Mouse (Mus musculus): Measurements from ENCODE around the gene Timm17b. TPM values are rescaled to one million over a fixed set of nuclear protein-coding genes. Genes with fewer than 3 reads are reported as not detected.

Timm17b gene
- total and polyA plus RNA-seq, 3 experiments, result 107 to 381 TPM; not detected in 1

- Histone ChIP-seq H3K36me3 (ENCODE audit: control insufficient read depth in 1 of 2, insufficient read depth in 2 of 2, low read length in 2 of 2) (peaks cover 0 to 4% of the 10 kb centered on the region in 2 experiments; a peak in 1 of 4 replicates), H3K4me3 (ENCODE audit: control insufficient read depth in 1 of 2, insufficient read depth in 1 of 2, low read depth in 2 of 2, low read length in 2 of 2) (peak overlapping the region; percentile 47 to 78), H3K9me3 (replicated peaks; ENCODE audit: insufficient read depth, low read length) (no peaks in the 10 kb centered on the region), H3K79me2 (ENCODE audit: control insufficient read depth, insufficient read depth, low read length, poor library complexity) (no peaks in the 10 kb centered on the region), H3K4me1 (ENCODE audit: control insufficient read depth in 1 of 2, insufficient read depth in 2 of 2, low read length in 2 of 2) (peaks cover 3 to 8% of the 10 kb centered on the region in 2 experiments; a peak in 3 of 4 replicates), H3K27me3 (ENCODE audit: control insufficient read depth in 1 of 2, insufficient read depth in 2 of 2, low read length in 2 of 2) (no peaks in the 10 kb centered on the region), H3K9ac (ENCODE audit: control insufficient read depth, low read depth, low read length, poor library complexity, severe bottlenecking) (peak overlapping the region; percentile 49), H3K27ac (ENCODE audit: control insufficient read depth, low read depth, low read length) (no peak overlapping the region)
- peak; percentile 99 for DNase-seq (ENCODE audit: low read depth, low spot score)
- TF ChIP-seq TCF12 (IDR thresholded peaks at IDR 0.05; ENCODE audit: low read depth, low read length), result 0 out of 2 replicates have a peak, but pooled peaks have one; percentile 20
- no peak for TF ChIP-seq GABPA (IDR thresholded peaks at IDR 0.05; ENCODE audit: low read depth, low read length)
- no peak for TF ChIP-seq UBTF (IDR thresholded peaks at IDR 0.05; ENCODE audit: borderline replicate concordance, insufficient read depth, low read depth, low read length)
- TF ChIP-seq MXI1 (IDR thresholded peaks at IDR 0.05; ENCODE audit: low read depth, low read length), result peak; percentile 57; the same call in 1 of the 2 replicates
- no peak; the same call in 1 of the 2 replicates for TF ChIP-seq NELFE (IDR thresholded peaks at IDR 0.05; ENCODE audit: low read depth, low read length)
- TF ChIP-seq TAL1 (IDR thresholded peaks at IDR 0.05; ENCODE audit: low read length), result 0 out of 2 replicates have a peak, but pooled peaks have one; percentile 24
- TF ChIP-seq CTCF (IDR thresholded peaks at IDR 0.05 in 2 of 3, conservative IDR thresholded peaks at IDR 0.05 in 1 of 3; ENCODE audit: control insufficient read depth in 1 of 3, insufficient read depth in 1 of 3, low read depth in 2 of 3, low read length in 3 of 3, poor library complexity in 1 of 3, severe bottlenecking in 1 of 3), result no peak
- TF ChIP-seq EP300 (IDR thresholded peaks at IDR 0.05; ENCODE audit: low read depth in 1 of 2, low read length in 2 of 2), result peak in 1 of 2 experiments; percentile 25; a peak in 1 of 4 replicates
- no peak for TF ChIP-seq MAX (IDR thresholded peaks at IDR 0.05; ENCODE audit: low read length)
- TF ChIP-seq ZMIZ1 (IDR thresholded peaks at IDR 0.05; ENCODE audit: low read depth, low read length), result no peak
- 0 out of 2 replicates have a peak, but pooled peaks have one; percentile 29 for TF ChIP-seq E2F4 (IDR thresholded peaks at IDR 0.05; ENCODE audit: borderline replicate concordance, low read depth, low read length)
- TF ChIP-seq MYB (IDR thresholded peaks at IDR 0.05; ENCODE audit: low read depth, low read length), result no peak
- peak; percentile 62 for TF ChIP-seq USF1 (IDR thresholded peaks at IDR 0.05; ENCODE audit: low read depth, low read length)
- peak; percentile 83 for TF ChIP-seq NRF1 (IDR thresholded peaks at IDR 0.05; ENCODE audit: insufficient read depth, low read depth, low read length, poor library complexity, severe bottlenecking)
- no peak for TF ChIP-seq TBP (IDR thresholded peaks at IDR 0.05; ENCODE audit: low read depth, low read length)
- TF ChIP-seq CHD1 (IDR thresholded peaks at IDR 0.05; ENCODE audit: low read depth, low read length), result no peak
- TF ChIP-seq POLR2A (IDR thresholded peaks at IDR 0.05; ENCODE audit: control insufficient read depth in 1 of 2, insufficient read depth in 1 of 2, low read depth in 1 of 2, low read length in 2 of 2, poor library complexity in 1 of 2), result 0 out of 4 replicates have a peak, but pooled peaks of 1 of the 2 experiments have one; percentile 1
- no peak for TF ChIP-seq MAFK (IDR thresholded peaks at IDR 0.05; ENCODE audit: borderline replicate concordance, low read depth, low read length)
- peak; percentile 94 for TF ChIP-seq CHD2 (IDR thresholded peaks at IDR 0.05; ENCODE audit: low read length)
- peak; percentile 74; the same call in 1 of the 2 replicates for TF ChIP-seq BHLHE40 (IDR thresholded peaks at IDR 0.05; ENCODE audit: borderline replicate concordance, low read depth, low read length)
- no peak for TF ChIP-seq MYC (IDR thresholded peaks at IDR 0.05; ENCODE audit: low read depth, low read length)
- peak; percentile 63; the same call in 1 of the 2 replicates for TF ChIP-seq GATA1 (IDR thresholded peaks at IDR 0.05; ENCODE audit: low read depth, low read length)
- no peak for TF ChIP-seq POLR2AphosphoS2 (IDR thresholded peaks at IDR 0.05; ENCODE audit: low read length)
- peak; percentile 68; the same call in 1 of the 2 replicates for TF ChIP-seq HCFC1 (IDR thresholded peaks at IDR 0.05; ENCODE audit: low read depth, low read length)
- no peak for TF ChIP-seq ZKSCAN1 (IDR thresholded peaks at IDR 0.05; ENCODE audit: low read depth, low read length)
- no peak for TF ChIP-seq ELF1 (IDR thresholded peaks at IDR 0.05; ENCODE audit: low read depth, low read length)
- TF ChIP-seq POLR2AphosphoS5 (IDR thresholded peaks at IDR 0.05; ENCODE audit: borderline replicate concordance, low read depth, low read length), result no peak
- TF ChIP-seq RAD21 (IDR thresholded peaks at IDR 0.05; ENCODE audit: low read depth, low read length), result no peak
- peak; percentile 97 for TF ChIP-seq MEF2A (IDR thresholded peaks at IDR 0.05; ENCODE audit: extremely low read depth, insufficient replicate concordance, low read depth, low read length, poor library complexity, severe bottlenecking)
- no peak for TF ChIP-seq JUND (IDR thresholded peaks at IDR 0.05; ENCODE audit: low read depth, low read length)
- TF ChIP-seq SMC3 (IDR thresholded peaks at IDR 0.05; ENCODE audit: low read depth, low read length), result no peak
- peak; percentile 46; the same call in 1 of the 2 replicates for TF ChIP-seq SIN3A (IDR thresholded peaks at IDR 0.05; ENCODE audit: low read length)
- TF ChIP-seq ETS1 (IDR thresholded peaks at IDR 0.05; ENCODE audit: low read depth, low read length), result peak; percentile 62
- TF ChIP-seq ZNF384 (IDR thresholded peaks at IDR 0.05; ENCODE audit: low read depth, low read length), result no peak
- TF ChIP-seq RCOR1 (IDR thresholded peaks at IDR 0.05; ENCODE audit: low read depth, low read length), result peak; percentile 96
- no peak for TF ChIP-seq USF2 (IDR thresholded peaks at IDR 0.05; ENCODE audit: borderline replicate concordance in 1 of 2, insufficient read depth in 1 of 2, low read depth in 1 of 2, low read length in 2 of 2)
Measured at GRCm38 (mm10) chrX:7947900-7948492, 48.8 kb downstream of the Timm17b start.
